Mouse (Mus musculus): Measurements from ENCODE around the gene Olfr43.

The Olfr43 gene

GRCm38 (mm10) chr11:74211279-74211678, at the start of gene Olfr43:
Gene Olfr43, minus strand, starts transcription at chr11:74211379.
- in situ Hi-C loops (cut with MboI, MseI): no loop called here

- in situ Hi-C loops (cut with MboI, MseI): no loop called here
Observed at GRCm38 (mm10) chr11:74259508-74259907, 48.3 kb upstream of the Olfr43 start, which contains the start of gene Olfr406. Gene Olfr406, plus strand, starts transcription at chr11:74259808.

- in situ Hi-C loops (cut with MboI, MseI): no loop called here
Observed at GRCm38 (mm10) chr11:74241201-74241600, 30.0 kb upstream of the Olfr43 start.

- in situ Hi-C loops (cut with MboI, MseI): no loop called here
Observed at GRCm38 (mm10) chr11:74185949-74186348, 25.2 kb downstream of the Olfr43 start, which contains the start of gene Olfr403. Gene Olfr403, plus strand, starts transcription at chr11:74186249.

- in situ Hi-C loops (cut with MboI, MseI): no loop called here
Observed at GRCm38 (mm10) chr11:74183745-74184144, 27.4 kb downstream of the Olfr43 start.

- in situ Hi-C loops (cut with MboI, MseI): no loop called here
Observed at GRCm38 (mm10) chr11:74183168-74183567, 28.0 kb downstream of the Olfr43 start.

GRCm38 (mm10) chr11:74168771-74169170, 42.4 kb downstream of the Olfr43 start:
- in situ Hi-C loops (cut with MboI, MseI): no loop called here

Measured in T-helper 2 cell (primary cell).